Mouse (Mus musculus): ENCODE results near the gene Hcar1. TPM values are rescaled to one million over a fixed set of nuclear protein-coding genes. Genes with fewer than 3 reads are reported as not detected.

The Hcar1 gene
- polyA plus RNA-seq, 1 experiment from 2014 or later = 0.41 TPM

GRCm38 (mm10) chr5:123832309-123832708, 47.5 kb downstream of the Hcar1 start:
- Histone ChIP-seq H3K27me3 (ENCODE audit: control insufficient read depth, insufficient read depth, low read length) (no peaks in the 10 kb centered on the region), H3K4me1 (ENCODE audit: control insufficient read depth, insufficient read depth, low read length) (no peaks in the 10 kb centered on the region), H3K4me3 (replicated peaks; ENCODE audit: low read depth, low read length) (no peak overlapping the region), H3K36me3 (ENCODE audit: control insufficient read depth, insufficient read depth, low read length) (no peaks in the 10 kb centered on the region), H3K27ac (replicated peaks; ENCODE audit: low read depth, low read length) (no peak overlapping the region), H3K9me3 (ENCODE audit: control insufficient read depth, low read length) (no peaks in the 10 kb centered on the region), H3K9ac (replicated peaks; ENCODE audit: low read length) (no peak overlapping the region), H3K4me2 (ENCODE audit: low read length) (no peak overlapping the region)
- WGBS = 93% methylated on average over 7 of the region's 7 CpGs
- no peak for ATAC-seq (ENCODE audit: low FRiP score, low TSS enrichment)
- DNase-seq = no peak

- Histone ChIP-seq H3K9ac (replicated peaks; ENCODE audit: low read length) (no peak overlapping the region), H3K4me2 (ENCODE audit: low read length) (no peak overlapping the region), H3K4me1 (ENCODE audit: control insufficient read depth, insufficient read depth, low read length) (no peaks in the 10 kb centered on the region), H3K4me3 (replicated peaks; ENCODE audit: low read depth, low read length) (no peak overlapping the region), H3K27me3 (ENCODE audit: control insufficient read depth, insufficient read depth, low read length) (no peaks in the 10 kb centered on the region), H3K27ac (replicated peaks; ENCODE audit: low read depth, low read length) (no peak overlapping the region), H3K9me3 (ENCODE audit: control insufficient read depth, low read length) (no peaks in the 10 kb centered on the region), H3K36me3 (ENCODE audit: control insufficient read depth, insufficient read depth, low read length) (no peaks in the 10 kb centered on the region)
- peak; percentile 24 for DNase-seq
- no peak for ATAC-seq (ENCODE audit: low FRiP score, low TSS enrichment)
- 83% methylated on average over 6 of the region's 6 CpGs for WGBS
Observed at GRCm38 (mm10) chr5:123827659-123828091, 52.1 kb downstream of the Hcar1 start.

Other genes with a start within 250 kb of the Hcar1 start
- 73.0 and 75.1 TPM in 2 replicates for gene Clip1, start 195.4 kb downstream of the Hcar1 start, polyA plus RNA-seq (2014; fragmentation: Nextera tagmentation; extraction: Ambion mirVana)
- 56.5 and 80.0 TPM in 2 replicates for gene Zcchc8, start 158.9 kb downstream of the Hcar1 start, polyA plus RNA-seq (2014; fragmentation: Nextera tagmentation; extraction: Ambion mirVana)
- 137 and 138 TPM in 2 replicates for gene Rsrc2, start 130.6 kb downstream of the Hcar1 start, polyA plus RNA-seq (2014; fragmentation: Nextera tagmentation; extraction: Ambion mirVana)
- gene Kntc1, start 130.3 kb downstream of the Hcar1 start, polyA plus RNA-seq (2014; fragmentation: Nextera tagmentation; extraction: Ambion mirVana) = 4.0 and 5.6 TPM in 2 replicates
- 0.11 TPM in 1 of 2 replicates, not detected in the other for gene Hcar2, start 14.5 kb downstream of the Hcar1 start, polyA plus RNA-seq (2014; fragmentation: Nextera tagmentation; extraction: Ambion mirVana)
- 118 and 132 TPM in 2 replicates for gene Denr, start 27.2 kb upstream of the Hcar1 start, polyA plus RNA-seq (2014; fragmentation: Nextera tagmentation; extraction: Ambion mirVana)
- gene Gm43518, start 47.4 kb upstream of the Hcar1 start, polyA plus RNA-seq (2014; fragmentation: Nextera tagmentation; extraction: Ambion mirVana) = 2.0 and 2.3 TPM in 2 replicates
- 4.3 and 4.6 TPM in 2 replicates for gene Ccdc62, start 50.7 kb upstream of the Hcar1 start, polyA plus RNA-seq (2014; fragmentation: Nextera tagmentation; extraction: Ambion mirVana)
- gene Hip1r, start 93.6 kb upstream of the Hcar1 start, polyA plus RNA-seq (2014; fragmentation: Nextera tagmentation; extraction: Ambion mirVana) = 22.5 and 24.7 TPM in 2 replicates
- gene Vps37b, start 152.2 kb upstream of the Hcar1 start, polyA plus RNA-seq (2014; fragmentation: Nextera tagmentation; extraction: Ambion mirVana) = 58.0 and 72.4 TPM in 2 replicates
- gene Abcb9, start 215.8 kb upstream of the Hcar1 start, polyA plus RNA-seq (2014; fragmentation: Nextera tagmentation; extraction: Ambion mirVana) = 10.9 and 11.6 TPM in 2 replicates
- 19.7 and 20.7 TPM in 2 replicates for gene Ogfod2, start 232.3 kb upstream of the Hcar1 start, polyA plus RNA-seq (2014; fragmentation: Nextera tagmentation; extraction: Ambion mirVana)
- 65.2 and 72.3 TPM in 2 replicates for gene Arl6ip4, start 236.1 kb upstream of the Hcar1 start, polyA plus RNA-seq (2014; fragmentation: Nextera tagmentation; extraction: Ambion mirVana)

All from midbrain, embryonic 14.5 days (tissue).